Mouse (Mus musculus): ENCODE data around the gene Parp8. TPM values are rescaled to one million over a fixed set of nuclear protein-coding genes. Genes with fewer than 3 reads are reported as not detected.
A peak's percentile ranks its signal among the peaks of the same experiment; 100 is the strongest.

Gene Parp8
- polyA plus RNA-seq, 1 experiment from 2014 or later, result 22.0 TPM

DNA sequence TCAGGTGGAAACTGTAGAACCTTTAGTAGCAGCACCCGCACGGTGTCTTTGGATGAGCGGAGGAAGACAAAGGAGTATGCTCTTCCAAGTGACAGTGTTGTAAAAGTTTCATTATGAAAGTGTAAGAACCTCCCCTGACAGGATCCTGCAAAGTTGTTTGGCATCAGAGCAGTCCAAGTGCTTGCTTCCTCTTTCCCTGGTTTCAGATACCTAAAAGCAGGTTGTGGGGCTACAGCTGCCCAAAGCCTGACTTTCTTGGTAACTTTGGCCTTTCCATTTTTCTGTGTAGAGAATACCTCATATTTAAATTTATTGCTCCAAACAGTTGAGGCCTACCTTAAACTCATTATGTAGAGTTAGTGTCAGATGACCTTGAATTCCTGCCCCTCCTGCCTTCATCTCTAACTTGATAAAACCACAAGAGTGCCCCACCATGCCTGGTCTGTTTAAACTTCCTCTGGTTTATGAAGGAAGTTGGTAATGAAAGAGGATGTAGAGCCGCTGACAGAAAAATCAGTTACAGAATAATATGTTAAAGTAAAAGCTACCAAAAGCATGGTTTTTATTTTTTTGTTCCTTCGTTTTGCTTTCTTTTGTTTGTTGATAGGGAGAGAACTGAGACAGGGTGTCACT lies 8.5 kb upstream of the Parp8 start:
- Histone ChIP-seq H3K27ac (no peak overlapping the region), H3K4me1 (replicated peaks) (no peaks in the 10 kb centered on the region), H3K27me3 (no peaks in the 10 kb centered on the region), H3K9ac (replicated peaks) (no peak overlapping the region), H3K36me3 (no peaks in the 10 kb centered on the region), H3K4me3 (replicated peaks) (no peak overlapping the region), H3K4me2 (replicated peaks) (no peak overlapping the region), H3K9me3 (no peaks in the 10 kb centered on the region)
- 88% methylated on average over 5 of the region's 5 CpGs for WGBS
- no peak for ATAC-seq

DNA sequence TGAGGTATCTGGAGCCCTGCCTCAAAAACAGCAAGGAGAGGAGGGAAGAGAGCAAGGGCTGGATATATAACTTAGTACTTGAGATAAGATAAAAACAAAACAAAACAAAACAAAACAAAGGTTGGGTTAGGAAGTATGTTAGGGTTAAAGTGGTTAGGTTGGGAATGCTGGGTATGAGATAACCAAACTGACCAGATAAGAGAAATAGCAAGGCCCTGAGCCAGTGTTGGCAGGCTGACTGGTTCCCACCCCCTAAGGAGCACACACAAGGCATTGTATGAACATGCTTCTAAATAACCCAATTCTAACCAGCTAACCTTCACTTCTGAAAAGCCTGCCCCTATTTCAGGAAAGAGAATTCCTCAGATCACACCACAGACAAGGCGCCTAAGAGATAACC lies 7.1 kb upstream of the Parp8 start:
- H3K4me2 ChIP-seq (replicated peaks), result no peak overlapping the region
- H3K27ac ChIP-seq, result no peak overlapping the region
- no peaks in the 10 kb centered on the region for H3K36me3 ChIP-seq
- no peak for ATAC-seq
- WGBS, result 94% methylated on average over 1 of the region's 1 CpGs
- no peak overlapping the region for H3K9ac ChIP-seq (replicated peaks)
- no peaks in the 10 kb centered on the region for H3K9me3 ChIP-seq
- H3K27me3 ChIP-seq, result 0 out of 2 replicates have a peak, but pooled peaks cover 7% of the 10 kb centered on the region
- 0 out of 2 replicates have a peak, but pooled peaks cover 2% of the 10 kb centered on the region for H3K4me1 ChIP-seq (replicated peaks)
- no peak overlapping the region for H3K4me3 ChIP-seq (replicated peaks)

DNA sequence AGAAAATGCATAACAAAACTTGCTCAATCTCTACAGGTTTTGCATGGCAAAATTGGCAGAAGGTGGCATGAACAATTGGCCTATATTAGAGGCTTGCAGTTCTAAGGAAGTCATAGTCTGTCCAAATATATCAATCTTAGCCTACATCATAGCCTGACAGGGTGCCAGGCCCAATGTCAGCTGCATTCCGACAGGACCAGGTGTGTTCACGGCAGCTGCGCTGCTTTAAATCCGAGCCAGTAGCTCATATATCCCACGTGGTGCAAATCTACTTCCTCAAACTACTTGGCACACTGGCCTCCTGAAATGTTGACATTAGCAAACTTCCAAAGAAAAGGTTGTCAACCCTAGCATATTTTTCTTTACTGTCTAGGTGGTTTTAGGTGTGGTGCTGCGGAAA lies 6.2 kb upstream of the Parp8 start:
- Histone ChIP-seq H3K9ac (replicated peaks) (no peak overlapping the region), H3K36me3 (no peaks in the 10 kb centered on the region), H3K4me3 (replicated peaks) (no peak overlapping the region), H3K9me3 (no peaks in the 10 kb centered on the region), H3K27ac (no peak overlapping the region), H3K4me1 (replicated peaks) (peaks cover 10% of the 10 kb centered on the region; the same call in 1 of the 2 replicates), H3K27me3 (peaks cover 15% of the 10 kb centered on the region; the same call in 1 of the 2 replicates), H3K4me2 (replicated peaks) (no peak overlapping the region)
- 87% methylated on average over 6 of the region's 6 CpGs for WGBS
- no peak for ATAC-seq

DNA sequence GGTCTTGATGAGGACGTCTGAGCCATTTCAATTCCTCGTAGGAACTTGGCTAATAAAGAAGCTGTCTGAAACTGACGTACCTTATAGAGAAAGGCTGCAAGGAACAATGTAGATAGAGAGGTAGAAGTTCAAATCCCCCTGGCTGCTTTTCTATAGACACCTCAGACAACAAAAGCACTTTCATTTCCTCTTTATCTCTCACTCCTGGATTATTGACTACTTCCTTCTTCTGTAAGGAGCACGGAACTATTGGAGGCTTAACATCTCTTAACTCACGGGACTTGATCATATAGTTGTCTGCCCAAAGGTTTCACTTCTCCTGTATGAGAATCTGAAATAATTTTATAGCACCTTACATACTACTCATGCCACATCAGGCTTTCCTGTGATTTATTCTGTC lies 2.9 kb upstream of the Parp8 start:
- 66% methylated on average over 5 of the region's 5 CpGs for WGBS

DNA sequence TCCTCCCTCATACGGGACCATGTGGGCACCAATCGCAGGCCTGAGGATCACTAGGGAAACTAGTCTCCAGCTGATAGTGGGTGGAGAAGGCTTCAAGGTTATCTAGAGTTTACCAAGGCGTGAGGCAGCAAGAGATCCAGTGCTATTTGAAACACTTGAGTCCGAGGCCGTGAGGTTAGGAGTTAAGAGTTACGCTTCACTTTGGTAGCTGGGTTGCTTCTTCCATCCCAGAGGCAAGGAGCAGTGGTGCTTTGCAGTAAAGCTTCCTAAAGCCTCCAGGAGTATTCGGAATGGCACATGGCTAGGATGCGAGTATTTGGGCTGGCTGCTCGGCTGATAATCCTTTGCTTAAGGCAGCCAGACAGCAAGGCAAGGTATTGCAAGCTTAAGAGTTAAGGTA lies 2.0 kb upstream of the Parp8 start:
- WGBS, result 71% methylated on average over 9 of the region's 9 CpGs
- H3K9ac ChIP-seq (replicated peaks), result no peak overlapping the region
- H3K36me3 ChIP-seq, result no peaks in the 10 kb centered on the region
- H3K9me3 ChIP-seq, result no peaks in the 10 kb centered on the region
- H3K4me3 ChIP-seq (replicated peaks), result no peak overlapping the region
- H3K4me1 ChIP-seq (replicated peaks), result peaks cover 25% of the 10 kb centered on the region
- H3K27me3 ChIP-seq, result peaks cover 17% of the 10 kb centered on the region; the same call in 1 of the 2 replicates
- no peak overlapping the region for H3K27ac ChIP-seq
- H3K4me2 ChIP-seq (replicated peaks), result no peak overlapping the region
- no peak for ATAC-seq

More for the DNA sequence above, 2.9 kb upstream of the Parp8 start:
- no peaks in the 10 kb centered on the region for H3K9me3 ChIP-seq
- H3K36me3 ChIP-seq, result no peaks in the 10 kb centered on the region
- peaks cover 19% of the 10 kb centered on the region for H3K4me1 ChIP-seq (replicated peaks)
- H3K4me3 ChIP-seq (replicated peaks), result no peak overlapping the region
- ATAC-seq, result no peak
- no peak overlapping the region for H3K27ac ChIP-seq
- H3K4me2 ChIP-seq (replicated peaks), result no peak overlapping the region
- no peak overlapping the region for H3K9ac ChIP-seq (replicated peaks)
- peaks cover 17% of the 10 kb centered on the region; the same call in 1 of the 2 replicates for H3K27me3 ChIP-seq

DNA sequence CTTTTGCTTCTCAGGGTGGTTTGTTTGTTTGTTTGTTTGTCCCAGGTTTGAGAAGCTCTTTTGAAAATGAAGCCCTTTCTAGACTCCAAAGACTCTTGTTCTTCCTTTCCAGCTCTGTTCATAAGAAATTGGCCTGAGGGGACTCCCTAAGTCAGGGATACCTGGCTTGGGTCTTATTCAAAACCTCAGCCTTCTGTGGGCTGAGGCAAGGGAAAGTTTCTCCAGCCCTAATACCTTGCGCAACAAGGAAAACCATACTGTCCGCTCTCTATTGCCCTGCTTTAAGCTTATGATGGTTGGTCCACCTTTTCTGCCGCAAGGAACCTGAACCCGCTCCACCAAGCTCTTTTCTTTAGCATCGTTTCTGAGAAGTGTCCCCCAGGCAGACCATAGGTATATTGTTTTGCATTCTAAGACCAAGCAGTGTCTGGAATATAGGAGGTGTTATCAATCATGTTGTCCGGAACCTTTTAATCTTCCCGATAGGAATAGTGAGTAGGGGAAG lies 991 bp upstream of the Parp8 start:
- peak overlapping the region; percentile 81 for H3K4me3 ChIP-seq (replicated peaks)
- H3K36me3 ChIP-seq, result no peaks in the 10 kb centered on the region
- H3K4me2 ChIP-seq (replicated peaks), result peak overlapping the region; percentile 73
- no peak overlapping the region; the same call in 1 of the 2 replicates for H3K27ac ChIP-seq
- no peak for ATAC-seq
- 64% methylated on average over 7 of the region's 7 CpGs for WGBS
- H3K9ac ChIP-seq (replicated peaks), result no peak overlapping the region
- peaks cover 33% of the 10 kb centered on the region for H3K4me1 ChIP-seq (replicated peaks)
- H3K27me3 ChIP-seq, result peaks cover 17% of the 10 kb centered on the region; the same call in 1 of the 2 replicates
- H3K9me3 ChIP-seq, result no peaks in the 10 kb centered on the region

DNA sequence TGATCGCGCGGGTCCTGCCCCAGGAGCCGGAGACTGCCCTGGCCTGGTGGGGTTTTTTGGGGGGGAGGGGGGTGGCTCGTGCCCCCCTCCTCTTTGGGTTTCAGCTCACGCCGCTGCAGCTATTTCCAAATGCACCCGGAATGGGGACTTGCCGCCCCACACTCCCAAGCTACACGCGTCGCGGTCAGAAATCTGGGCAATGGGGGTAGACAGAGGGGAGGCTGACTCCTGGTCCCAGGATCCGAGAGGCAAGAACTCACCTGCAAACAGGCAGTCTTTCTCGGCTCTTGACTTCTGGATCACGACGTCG lies 466 bp downstream of the Parp8 start:
- ATAC-seq, result peak; percentile 65
- 0% methylated on average over 18 of the region's 18 CpGs for WGBS

DNA sequence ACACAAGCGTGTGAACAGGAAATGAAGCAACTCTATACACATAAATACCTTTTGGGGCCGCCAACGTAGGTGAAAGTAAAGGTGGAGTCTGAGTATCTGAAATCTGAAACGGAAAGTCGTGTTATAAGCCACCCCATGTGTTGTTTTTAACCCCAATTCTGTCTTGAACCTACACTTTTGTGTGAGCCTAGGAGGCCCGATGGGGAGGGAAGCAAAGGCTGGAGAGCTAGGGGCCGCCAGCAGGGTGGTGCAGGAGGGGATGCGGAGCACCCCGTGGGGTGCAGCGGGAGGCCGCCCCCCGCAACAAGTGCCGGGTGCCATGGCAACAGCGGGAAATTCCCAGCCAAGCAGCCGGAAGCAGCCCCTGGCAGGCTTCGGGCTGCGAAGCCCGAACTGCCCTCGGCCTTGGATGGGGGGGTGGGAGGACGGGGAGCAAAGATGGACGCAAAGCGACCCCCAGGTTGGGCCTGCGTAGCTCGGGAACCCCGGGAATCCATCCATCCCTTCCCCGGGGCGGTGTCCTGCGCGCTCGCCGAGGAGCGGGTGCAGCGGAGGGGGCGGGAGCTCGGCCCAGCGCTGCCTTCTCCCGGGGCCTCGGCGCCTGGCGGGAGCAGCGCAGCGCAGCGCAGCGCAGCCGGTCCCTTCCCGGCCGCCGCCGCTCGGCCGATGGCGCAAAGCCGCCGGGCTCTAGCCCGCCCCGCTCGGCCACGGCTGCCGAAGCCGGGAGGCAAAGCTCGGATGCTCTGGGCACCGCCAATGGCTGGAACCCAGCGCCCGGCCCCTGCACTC lies 1.0 kb downstream of the Parp8 start:
- 1% methylated on average over 44 of the region's 64 CpGs for WGBS
- Histone ChIP-seq H3K4me3 (replicated peaks) (peak overlapping the region; percentile 81), H3K36me3 (no peaks in the 10 kb centered on the region), H3K4me1 (replicated peaks) (peaks cover 37% of the 10 kb centered on the region), H3K4me2 (replicated peaks) (peak overlapping the region; percentile 73), H3K9me3 (no peaks in the 10 kb centered on the region), H3K9ac (replicated peaks) (peak overlapping the region; percentile 93), H3K27ac (peak overlapping the region; percentile 95), H3K27me3 (peaks cover 17% of the 10 kb centered on the region; the same call in 1 of the 2 replicates)
- peak; percentile 91 for ATAC-seq

More for the DNA sequence above, 466 bp downstream of the Parp8 start:
- H3K9ac ChIP-seq (replicated peaks), result peak overlapping the region; percentile 93
- H3K27ac ChIP-seq, result peak overlapping the region; percentile 95
- peak overlapping the region; percentile 73 for H3K4me2 ChIP-seq (replicated peaks)
- H3K4me1 ChIP-seq (replicated peaks), result peaks cover 37% of the 10 kb centered on the region
- no peaks in the 10 kb centered on the region for H3K9me3 ChIP-seq
- peak overlapping the region; percentile 81 for H3K4me3 ChIP-seq (replicated peaks)
- H3K36me3 ChIP-seq, result no peaks in the 10 kb centered on the region
- peaks cover 17% of the 10 kb centered on the region; the same call in 1 of the 2 replicates for H3K27me3 ChIP-seq

DNA sequence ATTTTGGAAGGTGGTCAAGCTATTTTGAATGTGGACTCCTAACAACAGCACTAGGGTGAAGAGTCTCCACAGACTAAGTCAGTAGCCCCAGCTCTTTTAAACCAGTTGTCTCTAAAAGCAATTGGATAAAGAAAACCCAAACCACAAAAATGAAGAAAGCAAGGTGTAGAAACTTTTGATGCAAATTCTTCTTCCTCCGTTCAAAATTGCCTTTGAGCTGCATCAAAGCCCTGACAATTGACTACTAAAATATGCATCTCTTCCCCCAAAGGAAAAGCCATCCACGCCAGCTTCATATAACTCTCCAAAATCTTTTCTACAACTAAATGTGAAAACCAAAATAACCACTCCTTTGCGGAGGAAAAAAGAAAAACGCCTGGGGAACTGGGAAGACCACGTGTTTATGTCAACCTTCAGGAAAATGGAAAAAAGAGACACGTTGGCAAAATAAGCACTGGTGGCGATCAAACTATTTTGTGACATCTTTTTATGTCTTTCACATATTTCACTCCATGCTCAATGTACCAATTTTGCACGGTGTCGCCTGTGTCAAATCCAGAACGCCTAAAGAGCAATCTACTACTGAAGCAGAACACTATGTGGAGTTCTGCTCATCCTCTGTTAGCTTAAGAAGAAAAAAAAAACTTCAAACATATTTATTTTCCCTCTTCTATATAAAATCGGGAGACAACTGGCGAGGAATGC lies 1.8 kb downstream of the Parp8 start:
- H3K27ac ChIP-seq, result peak overlapping the region; percentile 95
- peaks cover 17% of the 10 kb centered on the region; the same call in 1 of the 2 replicates for H3K27me3 ChIP-seq
- H3K4me1 ChIP-seq (replicated peaks), result peaks cover 37% of the 10 kb centered on the region
- no peak for ATAC-seq
- H3K36me3 ChIP-seq, result no peaks in the 10 kb centered on the region
- H3K4me2 ChIP-seq (replicated peaks), result peak overlapping the region; percentile 73
- peak overlapping the region; percentile 81 for H3K4me3 ChIP-seq (replicated peaks)
- H3K9ac ChIP-seq (replicated peaks), result peak overlapping the region; percentile 93
- H3K9me3 ChIP-seq, result no peaks in the 10 kb centered on the region
- WGBS, result 5% methylated on average over 12 of the region's 12 CpGs

DNA sequence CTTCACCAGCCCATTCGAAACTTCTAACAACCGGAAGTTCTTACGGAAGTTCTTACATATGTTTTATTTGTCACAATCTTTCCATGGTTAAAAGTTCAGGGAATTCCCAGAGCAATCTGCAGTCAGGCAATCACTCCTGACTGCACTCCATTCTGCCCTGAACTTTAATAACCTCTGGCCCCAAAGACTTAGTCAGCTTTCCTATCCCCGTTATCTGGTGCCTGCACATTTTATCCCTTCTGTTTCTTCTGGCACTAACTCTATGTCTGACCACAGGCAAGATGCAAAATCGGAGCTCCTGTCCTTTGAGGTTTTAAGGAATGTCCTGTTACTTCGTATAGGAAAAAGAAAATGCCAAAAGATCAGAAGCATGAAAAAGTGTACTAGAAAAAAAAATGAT lies 4.7 kb downstream of the Parp8 start:
- WGBS, result 79% methylated on average over 6 of the region's 6 CpGs
- Histone ChIP-seq H3K9me3 (no peaks in the 10 kb centered on the region), H3K4me3 (replicated peaks) (no peak overlapping the region), H3K9ac (replicated peaks) (no peak overlapping the region), H3K36me3 (no peaks in the 10 kb centered on the region), H3K4me2 (replicated peaks) (no peak overlapping the region), H3K27ac (no peak overlapping the region), H3K27me3 (no peaks in the 10 kb centered on the region), H3K4me1 (replicated peaks) (peaks cover 24% of the 10 kb centered on the region)
- ATAC-seq, result no peak

DNA sequence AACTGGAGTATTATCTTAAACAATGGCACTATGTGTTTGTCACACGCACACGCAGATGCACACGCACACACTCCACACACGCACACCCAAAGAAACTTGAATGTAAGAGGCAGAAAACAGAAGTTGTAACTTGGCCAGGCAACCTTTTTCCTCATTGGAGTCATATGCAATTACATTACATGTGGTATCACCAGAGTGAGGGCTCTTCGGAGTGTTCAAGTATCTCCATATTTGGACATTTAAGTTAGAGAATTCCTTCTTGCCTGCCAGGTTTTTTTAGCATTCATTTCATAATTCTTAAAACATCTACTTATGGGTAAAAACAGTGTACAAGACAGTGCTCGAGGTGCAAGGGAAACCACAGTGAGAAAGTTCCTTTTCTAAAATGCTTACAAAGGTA lies 6.7 kb downstream of the Parp8 start:
- Histone ChIP-seq H3K27me3 (no peaks in the 10 kb centered on the region), H3K36me3 (0 out of 2 replicates have a peak, but pooled peaks cover 3% of the 10 kb centered on the region), H3K4me2 (replicated peaks) (no peak overlapping the region), H3K4me3 (replicated peaks) (no peak overlapping the region), H3K9me3 (no peaks in the 10 kb centered on the region), H3K9ac (replicated peaks) (no peak overlapping the region), H3K4me1 (replicated peaks) (peaks cover 23% of the 10 kb centered on the region), H3K27ac (no peak overlapping the region)
- no peak for ATAC-seq
- 94% methylated on average over 6 of the region's 6 CpGs for WGBS

DNA sequence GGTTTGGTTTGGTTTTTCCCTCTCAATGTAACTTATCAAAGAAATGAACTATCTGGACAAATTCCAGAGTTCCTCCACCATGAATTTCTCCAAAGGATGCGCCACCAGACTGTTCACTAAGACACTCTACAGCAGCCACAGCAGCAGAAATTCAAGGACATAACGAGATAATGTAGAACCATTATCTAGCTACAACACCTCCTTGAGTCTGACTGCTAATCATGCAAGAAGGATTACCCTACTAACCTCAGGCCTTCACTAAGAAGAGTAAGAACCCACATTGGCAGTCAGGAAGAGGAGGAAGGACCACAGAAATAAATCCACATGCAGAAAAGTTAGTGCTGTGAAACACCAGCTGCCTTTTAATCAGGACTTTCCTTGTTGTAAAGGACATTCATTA lies 11.8 kb downstream of the Parp8 start:
- Histone ChIP-seq H3K4me2 (replicated peaks) (no peak overlapping the region), H3K27me3 (no peaks in the 10 kb centered on the region), H3K9ac (replicated peaks) (no peak overlapping the region), H3K4me1 (replicated peaks) (no peaks in the 10 kb centered on the region), H3K4me3 (replicated peaks) (no peak overlapping the region), H3K36me3 (peaks cover 7% of the 10 kb centered on the region), H3K27ac (no peak overlapping the region), H3K9me3 (no peaks in the 10 kb centered on the region)
- WGBS, result 89% methylated on average over 2 of the region's 2 CpGs
- ATAC-seq, result no peak

Data from midbrain, embryonic 13.5 days (tissue).